Mouse (Mus musculus) right cerebral cortex, postnatal 4 days (tissue): ENCODE results near the gene Vash2.

Source experiments
- DNase-seq: peaks from one replicate; pipeline ENCODE4 v3.0.0-alpha.2; 2022

Vash2 gene

DNA sequence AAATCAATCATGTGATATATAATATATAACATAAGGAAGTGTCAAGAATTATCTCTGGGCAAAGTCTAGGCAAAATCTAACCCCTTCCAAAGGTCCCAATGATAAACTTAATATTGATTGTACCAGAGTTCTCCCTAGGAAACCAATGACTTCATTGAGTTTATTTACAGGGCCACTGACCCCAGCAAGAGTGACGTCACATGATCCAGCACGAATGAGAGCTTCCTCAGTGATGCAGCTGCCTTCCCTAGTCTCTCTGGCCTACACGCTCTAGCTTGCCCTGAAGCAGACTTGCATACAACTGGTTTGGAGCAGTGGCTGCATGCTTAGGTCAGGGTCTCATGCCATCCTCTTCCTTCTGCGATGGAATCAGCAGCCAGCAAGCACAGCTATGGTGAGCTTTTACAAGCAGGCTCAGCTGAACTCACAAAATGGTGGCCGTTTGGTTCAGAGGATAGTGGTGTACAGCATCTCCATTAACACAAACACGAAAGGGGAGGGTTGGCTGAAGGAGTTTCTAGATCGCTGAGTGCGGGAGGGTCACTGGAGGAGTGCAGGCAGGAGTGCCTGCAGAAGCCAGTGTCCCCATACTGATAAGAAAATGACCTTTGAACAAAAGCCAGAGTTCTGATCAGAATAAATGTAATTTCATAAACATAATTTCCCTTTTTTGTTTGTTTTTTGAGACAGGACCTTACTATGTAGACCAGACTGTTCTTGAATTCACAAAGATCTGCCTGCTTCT, 59.2 kb downstream of the Vash2 start:
- no peak for DNase-seq

DNA sequence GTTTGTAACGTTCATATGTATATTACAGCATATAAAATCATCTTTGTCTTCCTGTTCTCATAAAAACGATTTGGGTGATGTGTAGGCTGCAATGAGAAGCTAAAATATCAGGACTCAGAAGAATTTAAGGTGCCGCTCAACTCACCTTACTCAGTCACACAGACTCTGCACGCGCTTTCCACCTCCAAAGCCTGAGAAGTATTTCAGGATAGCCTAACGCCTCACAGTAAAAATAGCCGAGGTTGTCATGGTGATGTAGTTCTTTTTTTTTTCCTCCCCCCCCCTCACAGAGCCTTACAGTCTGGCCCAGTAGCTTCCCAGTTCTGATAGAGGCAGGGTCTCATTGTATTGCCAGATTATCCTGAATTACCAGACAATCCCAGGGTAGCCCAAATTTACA, 60.2 kb downstream of the Vash2 start:
- DNase-seq: peak; percentile 26

DNA sequence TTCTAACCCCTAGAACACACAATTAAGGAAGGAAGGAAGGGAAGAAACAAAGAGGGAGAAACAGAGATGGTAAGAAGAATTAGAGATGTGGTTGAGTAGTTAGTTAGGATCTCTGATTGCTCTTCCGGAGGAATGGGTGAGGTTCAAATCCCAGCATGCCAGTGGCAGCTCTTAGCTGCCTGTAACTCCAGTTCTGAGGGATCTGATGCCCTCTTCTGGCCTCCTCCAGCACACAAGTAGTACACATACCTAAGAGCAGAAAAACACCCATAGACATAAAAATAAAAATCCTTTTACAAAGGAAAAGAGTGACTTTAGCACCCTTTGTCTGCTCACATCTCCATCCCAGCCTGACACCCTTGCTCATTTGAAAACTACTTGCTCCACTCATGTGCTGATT, 66.5 kb downstream of the Vash2 start:
- no peak for DNase-seq

DNA sequence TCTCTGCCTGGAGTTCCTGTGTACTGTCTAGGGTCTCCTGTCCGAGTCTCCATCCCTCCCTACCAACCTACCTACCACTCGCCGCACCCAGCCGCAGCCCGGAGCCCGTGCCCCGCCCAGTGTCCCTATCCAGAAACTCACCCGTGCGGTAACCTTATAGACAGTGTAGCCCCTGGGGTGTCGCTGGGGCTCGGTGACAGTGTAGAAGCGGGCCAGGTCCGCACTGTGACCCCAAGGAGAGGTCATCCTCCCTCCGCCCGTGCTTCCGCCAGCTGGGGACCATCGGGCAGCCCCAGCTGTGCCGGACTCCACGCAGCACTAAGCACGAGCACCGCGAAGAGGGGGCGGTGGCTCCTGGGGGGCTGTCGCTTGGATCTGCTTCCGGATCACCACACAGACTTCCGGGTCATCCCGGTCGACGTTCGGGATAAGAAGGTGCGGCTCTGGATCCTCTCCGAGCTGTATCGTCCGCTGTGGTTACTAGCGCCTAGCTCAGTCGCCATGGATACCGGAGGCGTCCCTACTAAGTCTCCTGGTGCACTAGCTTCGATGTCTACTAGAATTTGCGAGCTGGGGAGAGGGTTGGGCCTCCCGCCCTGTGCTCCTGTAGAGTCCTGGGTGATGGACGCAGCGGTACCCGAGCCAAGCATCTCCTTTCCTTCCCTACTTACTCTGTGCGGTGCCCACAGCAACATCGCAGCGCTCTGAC, 67.5 kb downstream of the Vash2 start, which contains the start of gene Rps6kc1:
Gene Rps6kc1, minus strand, starts transcription at position 356 of the 709 bp plus-strand sequence.
- peak; percentile 92 for DNase-seq

DNA sequence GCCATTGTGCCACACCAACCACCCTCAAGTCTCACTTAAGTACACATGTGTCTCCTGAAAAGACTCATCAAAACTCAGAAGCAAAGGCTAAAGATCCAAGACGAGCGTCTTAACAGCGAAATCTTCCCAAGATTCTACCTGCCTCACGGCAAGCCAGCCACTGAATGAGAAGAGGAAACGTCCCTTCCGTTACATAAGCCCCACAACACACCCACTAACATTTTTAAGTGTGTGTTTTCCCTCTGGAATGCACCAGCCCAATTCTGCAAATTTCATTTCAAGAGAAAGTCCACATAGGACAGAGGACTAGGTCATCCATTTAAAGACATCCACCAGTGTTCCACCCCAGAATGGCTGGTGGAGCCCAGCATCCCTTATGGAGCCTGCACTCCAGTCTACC, 68.3 kb downstream of the Vash2 start:
- no peak for DNase-seq

DNA sequence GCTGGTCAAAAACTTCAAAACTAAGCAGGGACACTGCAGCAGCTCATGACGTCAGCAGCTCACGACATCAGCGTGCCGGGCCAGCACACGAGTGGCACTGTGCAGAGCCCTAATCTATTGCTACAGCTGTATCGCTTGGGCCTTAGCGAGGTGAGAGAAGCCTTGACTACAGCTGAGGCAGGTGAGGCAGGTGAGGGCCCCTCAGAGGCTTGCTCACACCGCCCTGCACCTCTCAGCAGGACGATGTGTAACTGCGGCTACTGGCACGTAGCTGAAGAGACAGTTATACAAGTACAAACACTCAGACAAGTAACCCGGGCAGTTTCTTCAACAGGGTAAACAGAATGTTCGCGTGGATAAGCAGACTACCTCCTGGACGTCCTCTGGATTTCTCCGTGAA, 74.4 kb downstream of the Vash2 start:
- no peak for DNase-seq

DNA sequence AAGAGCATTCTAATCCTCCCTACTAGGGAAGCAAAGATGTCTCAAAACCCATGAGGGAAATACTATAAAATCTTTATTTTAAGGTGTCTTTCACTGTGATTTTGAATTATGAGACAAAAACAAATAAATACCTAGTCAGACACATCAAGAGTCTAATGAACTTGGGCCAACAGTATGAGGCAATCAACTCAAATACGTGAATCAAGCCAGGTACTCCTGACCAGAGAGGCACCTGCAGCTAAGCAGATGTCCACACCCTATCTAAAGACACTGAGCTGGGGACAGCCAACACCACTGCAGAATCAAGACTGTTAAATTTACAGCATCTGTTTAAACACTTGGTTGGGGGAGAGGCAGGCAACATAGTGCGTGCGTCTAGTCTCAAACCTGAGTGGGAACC, 75.0 kb downstream of the Vash2 start:
- no peak for DNase-seq

DNA sequence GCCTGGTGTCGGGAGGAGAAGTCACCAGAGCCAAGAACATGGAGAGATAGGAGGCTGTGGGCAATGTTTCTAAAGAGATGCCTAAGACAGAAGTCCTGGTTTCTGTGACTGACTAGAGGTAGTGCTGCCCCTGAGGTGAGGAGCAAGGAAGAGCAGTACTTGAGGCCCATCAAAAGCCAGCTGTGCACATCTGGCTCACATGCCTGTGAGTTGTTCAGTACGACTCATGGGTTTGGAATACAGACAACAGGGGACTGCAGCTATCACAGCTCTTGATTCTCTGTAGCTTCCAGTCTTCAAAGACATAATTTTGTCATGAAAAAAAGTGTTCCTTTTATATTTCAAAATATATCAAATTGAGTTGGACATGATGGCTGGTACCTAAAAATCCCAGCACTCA, 78.0 kb downstream of the Vash2 start:
- no peak for DNase-seq

DNA sequence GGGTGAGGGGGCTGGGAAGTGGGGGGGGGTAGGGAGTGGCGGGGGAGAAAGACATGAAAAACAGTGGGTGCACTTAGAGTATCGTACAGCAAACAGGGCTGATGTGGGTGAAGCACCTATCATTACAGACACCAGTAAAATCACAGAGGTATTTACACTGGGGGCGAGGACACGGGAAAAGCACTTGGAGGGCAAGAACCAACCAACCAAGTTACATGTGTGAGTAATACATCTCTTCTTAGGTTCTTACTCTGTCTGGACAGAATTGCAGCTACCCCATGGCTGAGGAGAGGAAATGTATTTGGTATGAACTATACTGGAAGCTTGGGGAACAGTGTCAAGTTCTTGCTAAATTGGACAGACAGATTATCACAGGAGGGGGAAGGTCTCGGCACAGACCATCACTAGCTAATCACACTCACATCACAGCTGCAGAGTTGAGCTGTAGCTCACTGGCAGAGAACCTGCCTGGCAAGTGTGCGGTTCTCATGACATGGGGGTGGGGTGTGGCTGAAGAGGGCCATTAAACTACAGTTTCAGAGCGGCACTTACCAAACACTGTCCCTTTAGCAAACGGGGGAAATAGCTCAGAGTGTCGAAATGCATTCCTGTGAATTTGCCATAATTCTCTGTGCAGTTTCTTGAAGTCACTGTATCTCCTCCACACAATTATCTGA, 80.1 kb downstream of the Vash2 start:
- DNase-seq: no peak

DNA sequence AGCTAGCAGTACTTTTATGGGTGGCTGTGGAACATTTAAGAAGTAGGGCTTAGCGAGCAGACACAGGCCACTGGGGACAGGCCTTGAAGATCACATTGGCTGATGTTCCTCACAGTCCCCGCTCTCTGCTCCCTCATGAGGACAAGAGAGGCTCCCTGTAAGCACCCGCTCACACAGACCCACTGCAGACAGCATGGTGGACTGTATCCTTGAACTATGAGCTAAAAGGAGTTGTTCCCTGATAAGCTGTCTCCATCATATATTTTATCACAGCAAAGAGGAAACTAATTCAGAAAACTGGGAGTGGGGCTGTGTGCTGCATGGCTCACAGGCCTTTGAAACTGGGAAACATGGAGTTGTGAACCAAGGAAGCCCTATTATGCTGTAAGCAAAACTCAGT, 80.9 kb downstream of the Vash2 start:
- DNase-seq: no peak
